Mouse (Mus musculus) heart, adult 2 months (tissue): ENCODE data around the gene Mxd3. TPM values are rescaled to one million over a fixed set of nuclear protein-coding genes. Genes with fewer than 3 reads are reported as not detected.

Experiments
- DNase-seq, 2 experiments: peaks; one replicate each; pipeline ENCODE4 v3.0.0; 2021
- H3K27ac ChIP-seq: fragments of 200-600 bp; 2 replicates; pipeline ENCODE4 v1.8.1; 2022
- H3K27me3 ChIP-seq: fragments of 200-500 bp; 2 replicates; pipeline ENCODE4 v1.6.1; 2012; ENCODE audit warnings: mild to moderate bottlenecking, low read length, inconsistent platforms, mixed read lengths; ENCODE audit not compliant: control insufficient read depth, insufficient read depth
- H3K36me3 ChIP-seq: fragments of 200-500 bp; 2 replicates; pipeline ENCODE4 v1.6.1; 2012; ENCODE audit warnings: low read length, inconsistent platforms; ENCODE audit not compliant: control insufficient read depth, insufficient read depth
- H3K4me1 ChIP-seq: fragments of 200-500 bp; 2 replicates; pipeline ENCODE4 v1.6.1; 2011; ENCODE audit warnings: low read length; ENCODE audit not compliant: control insufficient read depth, insufficient read depth
- H3K4me3 ChIP-seq: fragments of 200-600 bp; 2 replicates; pipeline ENCODE4 v1.8.1; 2022
- H3K79me2 ChIP-seq: fragments of 200-500 bp; replicated peaks from 2 replicates; pipeline ENCODE4 v1.6.1; 2012; ENCODE audit warnings: mild to moderate bottlenecking, inconsistent platforms, low read length, moderate library complexity, mixed read lengths; ENCODE audit not compliant: control insufficient read depth, insufficient read depth
- H3K9ac ChIP-seq: fragments of 200-500 bp; 2 replicates; pipeline ENCODE4 v1.6.1; 2012; ENCODE audit warnings: low read depth, mild to moderate bottlenecking, control low read depth, inconsistent platforms, low read length, mixed read lengths
- CTCF ChIP-seq: fragments of 200-600 bp; IDR thresholded peaks from 2 replicates; pipeline ENCODE4 v1.8.1; 2022; ENCODE audit warnings: antibody characterized with exemption, mild to moderate bottlenecking, moderate library complexity
- EP300 ChIP-seq: fragments of 200-500 bp; IDR thresholded peaks from 2 replicates; pipeline ENCODE4 v1.6.1; 2011; ENCODE audit warnings: low read depth, low read length, control low read depth; ENCODE audit not compliant: insufficient read depth
- POLR2A ChIP-seq: fragments of 200-500 bp; IDR thresholded peaks from 2 replicates; pipeline ENCODE4 v1.6.1; 2011; ENCODE audit warnings: mild to moderate bottlenecking, low read depth, low read length, control low read depth; ENCODE audit not compliant: insufficient read depth
- WGBS: fragments of 180-500 bp; shearing (Covaris S2); methylation state at CpG from one replicate; pipeline ENCODE4 v1.1.7; 2018; 5-methylcytosine and 5-hydroxymethylcytosine counted together
- intact Hi-C: fragments of 180-260 bp; cut with DNase I; formaldehyde crosslinking; loops from one replicate; pipeline ENCODE4 v1.15.1; 2025
- polyA plus RNA-seq: library from polyadenylated mRNA; depleted of rRNA; stranded (reverse); fragments of >200 nt; gene quantifications from 2 replicates; pipeline ENCODE4 v1.2.3, GENCODE M21; 2012
- total RNA-seq, 2 experiments: library from RNA; stranded (reverse); gene quantifications; 2 replicates each; pipeline ENCODE4 v1.2.3; 2021

The Mxd3 gene
- total and polyA plus RNA-seq, 3 experiments, result 0.21 TPM; not detected in 2

GRCm38 (mm10) chr13:55371007-55371681 lies 41.5 kb upstream of the Mxd3 start:
- DNase-seq, result peak in 1 of 2 experiments; percentile 19
- TF ChIP-seq EP300 (no peak), CTCF (no peak), POLR2A (no peak)
- Histone ChIP-seq H3K36me3 (no peaks in the 10 kb centered on the region), H3K9ac (no peak overlapping the region), H3K27ac (no peak overlapping the region), H3K79me2 (no peaks in the 10 kb centered on the region), H3K4me1 (no peaks in the 10 kb centered on the region; the same call in 1 of the 2 replicates), H3K27me3 (no peaks in the 10 kb centered on the region), H3K4me3 (no peak overlapping the region)
- intact Hi-C loops, result no loop called here
- WGBS, result 55% methylated on average over 8 of the region's 8 CpGs

DNA sequence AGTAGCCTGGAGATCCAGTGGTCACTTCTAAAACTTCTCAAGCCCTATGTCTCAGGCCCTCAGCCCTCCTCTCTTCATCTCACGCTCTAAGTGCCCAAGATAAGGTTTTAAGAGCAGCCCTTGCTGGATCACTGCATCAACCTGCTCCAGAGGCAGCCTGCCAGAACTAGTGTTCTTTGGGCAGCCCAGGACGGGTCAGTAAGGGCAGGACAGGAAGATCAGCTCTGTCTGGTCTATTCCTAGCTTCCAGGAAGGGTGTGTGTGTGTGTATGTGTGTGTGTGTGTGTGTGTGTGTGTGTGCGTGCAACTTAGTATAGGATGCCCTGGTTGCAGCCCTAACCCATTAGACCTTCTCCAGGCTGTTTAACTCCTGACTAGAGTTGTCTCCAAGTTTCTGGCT lies 40.6 kb upstream of the Mxd3 start:
- WGBS, result 19% methylated on average over 3 of the region's 3 CpGs

DNA sequence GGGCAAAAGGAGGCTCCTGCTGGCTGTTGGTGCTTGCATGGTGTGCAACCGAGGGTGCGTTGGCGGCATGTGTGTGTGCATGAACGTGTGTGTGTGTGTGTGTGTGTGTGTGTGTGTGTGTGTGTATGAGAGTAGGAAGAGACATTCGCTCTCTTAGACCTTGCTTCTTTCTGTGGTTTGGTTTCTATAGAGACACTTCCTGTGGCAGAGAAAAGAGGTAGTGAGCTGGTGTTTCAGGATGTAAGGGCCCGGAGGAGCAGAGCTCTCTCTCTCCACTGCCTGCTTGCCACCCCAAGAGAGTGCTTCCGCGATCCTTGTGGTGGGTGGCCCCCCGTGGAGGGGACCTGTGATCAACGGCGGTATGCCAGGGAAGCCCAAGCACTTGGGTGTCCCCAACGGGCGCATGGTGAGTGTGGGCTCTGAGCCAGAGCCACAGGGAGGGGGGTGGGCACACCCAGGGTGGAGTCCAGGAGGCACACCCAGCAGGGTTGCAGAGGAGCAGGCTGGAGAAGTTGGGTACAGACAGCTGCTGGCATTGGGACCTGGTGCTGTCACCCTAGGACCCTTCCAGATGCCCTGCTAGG lies 40.0 kb upstream of the Mxd3 start, which contains the start of gene Rgs14:
TSS of gene Rgs14 (plus strand) at position 202 of the 584 bp plus-strand sequence.
- H3K27ac ChIP-seq, result peak within 1 kb of the TSS; percentile 7; the same call in 1 of the 2 replicates
- DNase-seq, result peak; percentile 45 to 57
- H3K4me3 ChIP-seq, result no peak within 1 kb of the TSS
- no peaks in the 10 kb centered on the region for H3K27me3 ChIP-seq
- no peaks in the 10 kb centered on the region for H3K36me3 ChIP-seq
- no peak within 1 kb of the TSS for H3K9ac ChIP-seq
- WGBS, result 20% methylated on average over 13 of the region's 13 CpGs
- no peaks in the 10 kb centered on the region; the same call in 1 of the 2 replicates for H3K4me1 ChIP-seq
- intact Hi-C loops, result no loop called here
- TF ChIP-seq EP300 (no peak), CTCF (no peak), POLR2A (no peak)
- H3K79me2 ChIP-seq, result no peaks in the 10 kb centered on the region

More for the DNA sequence above, 40.6 kb upstream of the Mxd3 start:
- no peaks in the 10 kb centered on the region for H3K36me3 ChIP-seq
- H3K27ac ChIP-seq, result no peak overlapping the region
- H3K4me3 ChIP-seq, result no peak overlapping the region
- TF ChIP-seq CTCF (no peak), POLR2A (no peak), EP300 (no peak)
- H3K27me3 ChIP-seq, result no peaks in the 10 kb centered on the region
- no peaks in the 10 kb centered on the region; the same call in 1 of the 2 replicates for H3K4me1 ChIP-seq
- H3K9ac ChIP-seq, result no peak overlapping the region
- intact Hi-C loops, result no loop called here
- DNase-seq, result peak; percentile 30 to 33
- H3K79me2 ChIP-seq, result no peaks in the 10 kb centered on the region

DNA sequence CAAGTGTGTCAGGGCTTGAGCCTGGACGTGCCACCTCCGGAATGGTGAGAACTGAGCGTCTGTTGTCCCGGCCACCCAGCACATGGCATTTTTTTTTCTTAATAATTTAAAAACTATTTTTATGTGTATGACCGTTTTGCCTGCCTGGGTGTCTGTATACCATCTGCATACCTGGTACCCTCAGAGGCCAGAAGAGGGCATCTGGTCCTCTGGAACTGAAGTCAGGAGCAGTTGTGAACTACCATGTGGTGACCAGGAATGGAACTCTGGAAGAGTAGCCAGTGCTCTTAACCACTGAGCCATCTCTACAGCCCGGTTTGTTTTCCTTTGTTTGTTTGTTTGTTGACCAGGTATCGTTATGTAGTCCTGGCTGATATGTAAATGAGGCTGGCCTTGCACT lies 38.8 kb upstream of the Mxd3 start:
- Histone ChIP-seq H3K4me1 (no peaks in the 10 kb centered on the region; the same call in 1 of the 2 replicates), H3K27ac (no peak overlapping the region), H3K4me3 (no peak overlapping the region), H3K79me2 (no peaks in the 10 kb centered on the region), H3K9ac (no peak overlapping the region), H3K36me3 (no peaks in the 10 kb centered on the region), H3K27me3 (no peaks in the 10 kb centered on the region)
- TF ChIP-seq EP300 (no peak), CTCF (no peak), POLR2A (no peak)
- WGBS, result 72% methylated on average over 7 of the region's 7 CpGs
- no peak for DNase-seq
- intact Hi-C loops, result no loop called here

DNA sequence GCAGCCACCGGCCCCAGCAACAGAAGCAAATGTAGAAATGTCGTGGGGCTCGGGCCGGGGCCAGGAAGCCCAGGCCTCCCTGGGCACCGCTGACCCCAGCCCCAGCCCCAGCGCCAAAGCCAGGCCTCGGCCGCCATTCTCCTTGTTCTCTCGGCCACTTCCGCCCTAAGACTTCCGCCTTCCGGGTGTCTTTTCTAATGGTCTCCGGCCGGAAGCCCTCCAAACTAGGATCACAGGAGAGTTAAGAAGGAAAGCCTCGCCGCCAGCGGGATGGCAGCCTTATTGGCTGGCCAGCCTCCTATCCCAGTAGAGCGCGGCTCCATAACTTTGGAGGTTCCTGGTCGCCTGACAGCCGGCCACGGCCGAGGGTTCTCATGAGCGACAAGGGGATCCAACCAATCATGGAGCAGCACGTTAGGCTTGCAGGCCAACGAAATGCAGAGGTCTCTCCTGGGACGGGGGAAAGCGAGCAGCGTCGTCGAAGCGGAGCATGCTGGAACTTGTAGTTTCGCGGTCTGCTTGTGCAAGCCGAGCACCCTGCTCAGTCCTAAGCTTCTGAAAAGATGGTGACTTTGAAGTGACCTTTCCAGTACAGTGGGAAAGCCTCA lies 32.9 kb upstream of the Mxd3 start, which contains the start of gene Lman2:
TSS of gene Lman2 (minus strand) at position 331 of the 608 bp plus-strand sequence.
- intact Hi-C loops, result loop anchor here (2.0 kb wide), 2 partner anchors 34 to 230 kb away; partner anchors contain the start of gene Mxd3
- Histone ChIP-seq H3K4me1 (peaks cover 7% of the 10 kb centered on the region; the same call in 1 of the 2 replicates), H3K27me3 (no peaks in the 10 kb centered on the region), H3K27ac (peak within 1 kb of the TSS; percentile 91), H3K4me3 (peak within 1 kb of the TSS; percentile 97), H3K36me3 (peaks cover 8% of the 10 kb centered on the region), H3K9ac (peak within 1 kb of the TSS; percentile 93), H3K79me2 (peaks cover 7% of the 10 kb centered on the region)
- WGBS, result under 1% methylated on average over 35 of the region's 35 CpGs
- DNase-seq, result peak; percentile 93 to 98
- TF ChIP-seq POLR2A (peak; percentile 80), EP300 (0 out of 2 replicates have a peak, but pooled peaks have one; percentile 42), CTCF (no peak)
